Mouse (Mus musculus): ENCODE data around the gene Tlk2. TPM values are rescaled to one million over a fixed set of nuclear protein-coding genes. Genes with fewer than 3 reads are reported as not detected.
A peak's percentile ranks its signal among the peaks of the same experiment; 100 is the strongest.

Gene Tlk2
- total RNA-seq, 2 experiments from 2014 or later, result 45.8 to 46.2 TPM

DNA sequence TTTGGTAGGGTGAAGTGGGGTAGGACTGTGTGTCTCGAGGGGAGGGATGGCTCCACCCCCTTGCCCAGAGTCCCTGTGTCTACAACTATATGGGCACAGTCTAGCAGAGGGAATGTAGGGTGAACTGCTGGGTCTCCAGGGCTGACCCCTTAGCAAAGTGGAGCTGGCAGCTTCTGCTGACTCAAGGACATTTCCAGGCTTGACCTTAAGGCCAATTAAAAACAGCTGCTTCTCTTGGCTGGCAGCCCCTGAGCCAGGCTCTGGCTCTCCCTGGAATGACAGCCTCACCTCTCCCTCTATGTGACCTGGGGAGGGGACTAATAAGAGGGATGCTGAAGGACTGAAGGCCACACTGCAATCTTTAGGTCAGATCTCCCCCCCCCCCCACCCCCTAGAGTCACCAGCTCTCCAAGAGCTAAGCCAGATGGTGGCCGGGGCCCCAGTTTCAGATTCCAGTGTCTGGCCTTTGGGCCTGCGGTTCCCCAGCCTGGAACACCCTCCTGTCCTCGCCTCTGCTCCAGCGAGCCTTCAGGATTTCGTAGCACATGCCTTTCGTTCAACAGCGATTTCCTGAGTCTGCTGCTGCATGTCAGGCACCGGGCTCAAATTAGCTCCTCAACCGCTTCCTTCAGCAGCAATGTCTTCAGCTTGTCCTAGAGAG is 134.5 kb downstream of the Tlk2 start:
- no peak for DNase-seq (ENCODE audit: low spot score in 2 of 2)

DNA sequence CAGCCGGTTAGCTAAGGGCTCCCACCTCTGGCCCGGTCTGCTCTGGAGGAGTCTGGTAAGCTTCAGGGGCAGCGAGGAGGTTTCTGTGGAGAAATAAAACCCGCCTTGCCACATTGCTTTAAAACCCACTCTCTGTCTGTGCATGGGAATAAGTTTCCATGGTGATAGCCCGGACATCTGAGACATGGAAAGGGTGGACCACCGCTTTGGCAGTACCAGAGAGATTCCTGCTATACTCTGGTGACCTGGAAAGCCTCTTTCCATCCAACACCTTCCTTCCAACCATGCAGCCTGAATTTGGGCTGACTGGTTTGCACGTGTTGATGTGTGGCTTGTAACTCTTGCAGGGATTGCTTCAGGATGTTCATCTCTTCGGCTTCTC is 135.0 kb downstream of the Tlk2 start:
- DNase-seq (ENCODE audit: low spot score in 2 of 2), result no peak

GRCm38 (mm10) chr11:105315296-105315695 is 136.7 kb downstream of the Tlk2 start:
- no peak for DNase-seq (ENCODE audit: low spot score in 2 of 2)

DNA sequence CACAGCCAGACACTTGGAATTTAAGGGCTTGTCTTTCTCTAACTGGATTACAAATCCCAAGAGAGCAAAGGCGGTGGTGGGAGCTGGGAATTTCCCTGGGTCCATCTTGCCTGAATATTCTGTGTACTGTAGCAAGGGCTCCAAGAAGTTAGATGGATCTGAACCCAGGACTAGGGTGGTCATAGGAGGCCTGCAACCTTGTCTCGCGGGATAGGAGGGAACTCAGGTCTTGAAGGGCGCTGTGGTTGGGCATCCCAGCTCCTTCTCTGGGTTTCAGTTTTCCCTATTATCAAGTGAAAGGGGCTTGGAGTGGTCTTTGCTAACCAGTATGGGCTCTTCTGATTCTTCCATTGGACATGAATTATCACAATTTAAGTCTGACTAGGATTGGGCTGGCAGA is 137.5 kb downstream of the Tlk2 start:
- DNase-seq (ENCODE audit: low spot score in 2 of 2), result no peak

- peak in 1 of 2 experiments; percentile 57 for DNase-seq (ENCODE audit: low spot score in 2 of 2)
These were observed 139.2 kb downstream of the Tlk2 start for GRCm38 (mm10) chr11:105317769-105318168.

DNA sequence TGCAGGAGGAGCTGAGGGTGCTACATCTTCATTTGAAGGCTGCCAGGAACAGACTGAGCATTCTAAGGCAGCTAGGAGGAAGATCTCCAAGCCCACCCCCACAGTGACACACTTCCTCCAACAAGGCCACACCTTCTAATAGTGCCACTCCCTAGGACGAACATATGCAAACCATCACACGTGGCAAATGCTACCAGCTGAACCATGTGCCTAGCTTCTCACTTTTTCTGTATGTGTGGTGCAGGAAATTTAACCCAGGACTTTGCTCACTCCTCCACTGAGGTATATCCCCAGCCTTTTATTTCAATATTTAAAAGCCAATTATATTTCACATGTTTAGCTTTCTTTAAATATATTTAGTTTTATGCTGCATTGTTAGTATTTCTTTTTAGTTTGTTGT is 142.5 kb downstream of the Tlk2 start:
- DNase-seq (ENCODE audit: low spot score in 2 of 2), result no peak

- DNase-seq (ENCODE audit: low spot score in 2 of 2), result no peak
These were observed 144.9 kb downstream of the Tlk2 start for GRCm38 (mm10) chr11:105323530-105323929.

- no peak for DNase-seq (ENCODE audit: low spot score in 2 of 2)
These were observed 148.5 kb downstream of the Tlk2 start for GRCm38 (mm10) chr11:105327101-105327500.

DNA sequence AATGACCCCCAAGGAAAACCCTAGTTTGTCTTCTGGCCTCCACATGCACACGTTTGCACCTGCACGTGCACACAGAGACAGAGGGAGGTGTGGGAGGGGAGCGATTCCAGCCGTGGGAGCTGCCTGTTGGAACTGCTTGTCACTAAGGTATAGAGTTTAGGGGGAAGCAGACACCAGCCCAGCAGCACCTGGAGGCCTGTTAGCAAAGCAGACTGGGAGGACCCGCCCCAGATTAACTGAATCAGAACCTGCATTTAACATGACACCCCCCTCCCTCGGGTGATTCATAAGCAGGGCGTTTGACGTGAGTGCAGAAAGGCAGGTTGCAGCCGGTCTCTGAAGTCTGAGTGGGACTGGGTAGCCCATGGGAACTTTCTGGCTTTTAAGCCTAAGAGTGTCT is 151.4 kb downstream of the Tlk2 start:
- no peak for DNase-seq (ENCODE audit: low spot score in 2 of 2)

DNA sequence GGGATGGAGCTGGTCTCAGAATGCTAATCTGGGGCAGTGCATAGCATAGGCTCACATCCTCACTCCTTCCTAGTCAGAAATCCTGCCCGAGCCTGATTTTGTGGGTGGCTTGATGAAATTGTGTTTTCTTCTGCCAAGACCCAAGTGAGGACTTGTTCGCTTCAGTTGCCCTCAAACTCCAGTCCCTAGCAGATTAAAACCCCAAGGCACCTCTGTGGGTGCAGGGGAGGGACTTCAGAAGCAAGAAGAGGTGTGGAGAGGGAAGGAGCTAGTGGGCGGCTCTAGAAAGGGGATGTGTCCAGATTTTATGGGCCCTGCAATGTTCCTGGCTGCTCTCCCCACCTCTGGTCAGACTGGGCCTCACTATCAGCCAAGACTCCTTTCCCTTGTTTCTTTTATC is 152.5 kb downstream of the Tlk2 start:
- DNase-seq (ENCODE audit: low spot score in 2 of 2), result no peak

GRCm38 (mm10) chr11:105331732-105332131 is 153.1 kb downstream of the Tlk2 start:
- no peak for DNase-seq (ENCODE audit: low spot score in 2 of 2)

DNA sequence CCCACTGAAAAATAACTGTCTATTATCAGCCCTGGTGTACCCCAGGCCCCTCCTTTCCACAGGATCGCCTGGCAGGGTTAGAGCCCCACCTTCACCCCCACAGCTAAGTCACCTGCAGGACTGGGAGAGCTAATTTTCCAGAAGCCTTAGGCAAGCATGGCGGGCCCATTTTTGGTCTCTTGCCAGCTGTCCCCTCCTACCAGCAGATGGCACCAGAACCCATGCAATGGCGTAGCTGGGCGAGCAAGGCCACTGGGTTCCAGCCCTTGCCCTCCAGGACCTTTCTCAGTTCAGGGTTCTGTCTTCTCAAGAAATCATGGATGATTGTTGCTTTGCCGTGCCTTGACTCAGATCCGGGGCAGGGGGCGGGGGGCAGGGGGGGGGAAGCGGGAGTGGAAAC is 153.9 kb downstream of the Tlk2 start:
- peak in 1 of 2 experiments; percentile 62 for DNase-seq (ENCODE audit: low spot score in 2 of 2)

Other genes with a start within 250 kb of the Tlk2 start
- gene Efcab3, start 115.2 kb upstream of the Tlk2 start, total RNA-seq (2021), result 1 to 10 TPM in 1 of 2 experiments, under 1 TPM in 1; 0.32 to 1.5 TPM
- gene Mettl2, start 52.4 kb upstream of the Tlk2 start, total RNA-seq (2021), result 10 to 100 TPM; 16.3 to 17.1 TPM
- not detected for gene Gm10842, start 31.9 kb upstream of the Tlk2 start, total RNA-seq (2021)
- gene Mrc2, start 113.8 kb downstream of the Tlk2 start, total RNA-seq (2021), result 1 to 10 TPM; 4.0 to 5.1 TPM

Data from layer of hippocampus, adult 18-20 months (tissue).